Mouse (Mus musculus): ENCODE data around the gene 5430403G16Rik.
"Not testable (repeated sequence)": the region's sequence is repeated elsewhere in the genome, so short reads cannot be mapped to it uniquely, and the experiment has no call there.

Gene 5430403G16Rik

GRCm38 (mm10) chr5:109690537-109691201 is at the start of gene 5430403G16Rik:
TSS of gene 5430403G16Rik (minus strand) at chr5:109691041.
- DNase-seq (ENCODE audit: low spot score in 2 of 2): peak; percentile 51 to 73

- DNase-seq (ENCODE audit: low spot score in 2 of 2): not testable (repeated sequence)
These were observed 26.5 kb upstream of the 5430403G16Rik start for GRCm38 (mm10) chr5:109717341-109717740.

DNA sequence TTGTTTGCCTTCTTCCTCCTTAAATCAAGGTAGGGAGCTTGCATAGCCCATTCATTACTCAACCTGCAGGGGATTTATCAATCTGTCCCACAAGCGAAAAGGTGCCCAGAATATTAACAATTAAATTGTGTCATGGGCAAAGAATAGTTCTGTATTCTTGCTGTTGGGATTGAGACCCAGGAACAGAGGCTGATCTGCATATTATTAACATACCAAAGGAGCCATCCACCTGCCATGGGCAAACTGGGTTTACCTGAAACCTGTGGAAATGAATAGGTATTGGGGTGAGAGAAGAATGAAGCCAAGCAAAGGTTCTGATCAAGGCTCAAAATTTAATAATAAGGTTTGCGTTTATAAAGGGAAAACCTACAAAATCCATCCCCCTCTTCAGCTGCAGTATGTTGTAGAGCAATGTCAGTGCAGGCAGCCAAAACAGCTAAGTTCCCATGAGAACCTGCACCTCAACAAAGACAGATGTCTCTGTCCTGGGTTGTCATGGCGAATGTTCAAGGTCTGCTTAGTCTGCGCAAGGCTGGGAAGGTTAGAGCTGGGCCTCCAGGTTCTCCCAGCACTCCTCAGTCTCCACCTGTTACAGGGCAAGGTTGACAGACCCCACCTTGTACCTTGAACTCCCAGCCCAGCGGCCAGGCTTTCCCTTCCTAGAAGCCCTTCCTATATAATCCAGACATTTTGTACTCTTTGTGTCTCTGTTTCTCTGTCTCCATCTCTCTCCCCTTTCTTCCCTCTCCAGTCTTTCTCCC is 544 bp upstream of the 5430403G16Rik start:
- DNase-seq (ENCODE audit: low spot score in 2 of 2): not testable (repeated sequence)

GRCm38 (mm10) chr5:109682921-109683320 is 7.9 kb downstream of the 5430403G16Rik start:
- DNase-seq (ENCODE audit: low spot score in 2 of 2): no peak
